Mouse (Mus musculus) embryonic facial prominence, embryonic 12.5 days (tissue): ENCODE data around the gene Foxn3. TPM values are rescaled to one million over a fixed set of nuclear protein-coding genes. Genes with fewer than 3 reads are reported as not detected.

Source experiments
- ATAC-seq: fragments of 200-750 bp; cut with Nextera tagmentation; 2 replicates; pipeline ENCODE4 v1.8.0; 2017; ENCODE audit not compliant: insufficient number of reproducible peaks, insufficient read depth, low FRiP score, low TSS enrichment
- H3K27ac ChIP-seq: fragments of 300-500 bp; sonication (generic); 2 replicates; pipeline ENCODE4 v1.5.1; 2016; ENCODE audit warnings: mild to moderate bottlenecking
- H3K27me3 ChIP-seq: fragments of 300-500 bp; sonication (generic); 2 replicates; pipeline ENCODE4 v1.6.1; 2016; ENCODE audit warnings: mild to moderate bottlenecking, moderate library complexity
- H3K36me3 ChIP-seq: fragments of 300-500 bp; sonication (generic); 2 replicates; pipeline ENCODE4 v1.6.1; 2016; ENCODE audit warnings: mild to moderate bottlenecking
- H3K4me1 ChIP-seq: fragments of 300-500 bp; sonication (generic); 2 replicates; pipeline ENCODE4 v1.6.1; 2016
- H3K4me2 ChIP-seq: fragments of 300-500 bp; sonication (generic); replicated peaks from 2 replicates; pipeline ENCODE4 v1.6.1; 2016; ENCODE audit warnings: mild to moderate bottlenecking, moderate library complexity
- H3K4me3 ChIP-seq: fragments of 300-500 bp; sonication (generic); 2 replicates; pipeline ENCODE4 v1.5.1; 2016; ENCODE audit warnings: mild to moderate bottlenecking
- H3K9ac ChIP-seq: fragments of 300-500 bp; sonication (generic); 2 replicates; pipeline ENCODE4 v1.6.1; 2016; ENCODE audit warnings: mild to moderate bottlenecking, moderate library complexity
- H3K9me3 ChIP-seq: fragments of 300-500 bp; sonication (generic); 2 replicates; pipeline ENCODE4 v1.6.1; 2016; ENCODE audit warnings: mild to moderate bottlenecking, moderate library complexity
- WGBS: fragments of 180-500 bp; shearing (Covaris S2); methylation state at CpG from one replicate; pipeline ENCODE4 v1.1.7; 2016; 5-methylcytosine and 5-hydroxymethylcytosine counted together
- polyA plus RNA-seq: library from polyadenylated mRNA; unstranded; fragments of >200 nt; fragmentation: Nextera tagmentation; extraction: Ambion mirVana; gene quantifications from 2 replicates; pipeline ENCODE4 v1.2.1, GENCODE M21; 2016

The Foxn3 gene
- polyA plus RNA-seq, 1 experiment from 2014 or later: 101 TPM

DNA sequence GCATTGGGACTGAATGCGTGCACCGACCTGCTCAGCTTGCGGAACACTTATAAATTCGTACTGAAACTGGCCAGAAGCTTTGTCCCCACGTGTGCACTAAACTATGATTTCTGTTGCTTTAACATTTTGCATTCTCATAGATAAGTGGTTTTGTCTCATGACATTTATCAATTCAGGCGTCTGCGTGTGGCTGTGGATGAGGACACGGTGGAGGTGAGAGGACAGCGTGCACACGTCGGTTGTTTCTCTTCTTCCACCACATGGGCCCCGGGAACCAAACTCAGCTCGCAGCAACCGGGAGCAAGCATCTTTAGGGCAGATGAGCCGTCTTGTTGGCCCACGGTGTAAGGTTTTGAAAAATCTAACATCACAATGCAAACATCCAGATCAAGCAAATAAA is 155.3 kb downstream of the Foxn3 start:
- no peak for ATAC-seq
- no peak overlapping the region for H3K4me2 ChIP-seq

GRCm38 (mm10) chr12:99407318-99407716 is 156.1 kb downstream of the Foxn3 start:
- no peaks in the 10 kb centered on the region; the same call in 1 of the 2 replicates for H3K36me3 ChIP-seq
- H3K4me1 ChIP-seq: peaks cover 25% of the 10 kb centered on the region; the same call in 1 of the 2 replicates
- H3K4me3 ChIP-seq: no peak overlapping the region
- no peak for ATAC-seq
- H3K9me3 ChIP-seq: no peaks in the 10 kb centered on the region
- H3K4me2 ChIP-seq: no peak overlapping the region
- H3K27ac ChIP-seq: 0 out of 2 replicates have a peak overlapping the region, but pooled peaks have one; percentile 50
- H3K27me3 ChIP-seq: no peaks in the 10 kb centered on the region
- 77% methylated on average over 6 of the region's 6 CpGs for WGBS
- no peak overlapping the region for H3K9ac ChIP-seq

More for the DNA sequence above, 155.3 kb downstream of the Foxn3 start:
- Histone ChIP-seq H3K4me1 (peaks cover 25% of the 10 kb centered on the region; the same call in 1 of the 2 replicates), H3K4me3 (no peak overlapping the region), H3K27ac (no peak overlapping the region), H3K36me3 (no peaks in the 10 kb centered on the region; the same call in 1 of the 2 replicates), H3K9ac (no peak overlapping the region), H3K9me3 (no peaks in the 10 kb centered on the region), H3K27me3 (no peaks in the 10 kb centered on the region)
- 91% methylated on average over 16 of the region's 16 CpGs for WGBS

- Histone ChIP-seq H3K27ac (0 out of 2 replicates have a peak overlapping the region, but pooled peaks have one; percentile 50), H3K4me1 (peaks cover 23% of the 10 kb centered on the region; the same call in 1 of the 2 replicates), H3K36me3 (no peaks in the 10 kb centered on the region; the same call in 1 of the 2 replicates), H3K4me2 (no peak overlapping the region), H3K9ac (no peak overlapping the region), H3K9me3 (no peaks in the 10 kb centered on the region), H3K4me3 (no peak overlapping the region), H3K27me3 (no peaks in the 10 kb centered on the region)
- 54% methylated on average over 15 of the region's 15 CpGs for WGBS
- ATAC-seq: no peak
These were observed 156.6 kb downstream of the Foxn3 start for GRCm38 (mm10) chr12:99406697-99407317.

- H3K27me3 ChIP-seq: no peaks in the 10 kb centered on the region
- H3K9me3 ChIP-seq: no peaks in the 10 kb centered on the region
- ATAC-seq: no peak
- no peak overlapping the region for H3K9ac ChIP-seq
- H3K4me2 ChIP-seq: no peak overlapping the region
- H3K36me3 ChIP-seq: no peaks in the 10 kb centered on the region; the same call in 1 of the 2 replicates
- H3K27ac ChIP-seq: no peak overlapping the region
- H3K4me3 ChIP-seq: no peak overlapping the region
- WGBS: 43% methylated on average over 9 of the region's 9 CpGs
- peaks cover 18% of the 10 kb centered on the region; the same call in 1 of the 2 replicates for H3K4me1 ChIP-seq
These were observed 157.1 kb downstream of the Foxn3 start for GRCm38 (mm10) chr12:99406254-99406653.

- Histone ChIP-seq H3K4me2 (no peak overlapping the region), H3K4me3 (no peak overlapping the region), H3K36me3 (no peaks in the 10 kb centered on the region; the same call in 1 of the 2 replicates), H3K4me1 (peaks cover 18% of the 10 kb centered on the region; the same call in 1 of the 2 replicates), H3K9ac (no peak overlapping the region), H3K27me3 (no peaks in the 10 kb centered on the region), H3K27ac (no peak overlapping the region), H3K9me3 (no peaks in the 10 kb centered on the region)
- no peak for ATAC-seq
- WGBS: 40% methylated on average over 4 of the region's 4 CpGs
These were observed 158.0 kb downstream of the Foxn3 start for GRCm38 (mm10) chr12:99405401-99405800.

DNA sequence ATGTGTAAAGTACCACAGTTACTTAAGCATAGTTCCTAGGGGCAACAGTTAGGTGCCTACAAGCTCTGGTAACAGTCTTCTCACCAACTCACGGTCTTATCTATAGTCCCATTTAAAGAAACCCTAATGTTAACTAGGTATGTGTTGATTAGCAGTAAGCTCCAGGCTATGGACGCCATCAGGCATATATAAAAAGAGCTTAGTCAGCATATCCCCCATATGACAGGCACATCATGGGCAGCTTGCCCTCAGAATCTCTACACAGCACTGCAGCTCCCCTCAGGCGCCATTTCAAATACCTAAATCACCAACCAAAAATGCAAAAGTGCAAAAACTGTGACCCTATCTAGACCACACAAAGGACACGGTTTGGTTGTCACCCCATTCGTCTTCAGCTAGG is 160.4 kb downstream of the Foxn3 start:
- Histone ChIP-seq H3K36me3 (no peaks in the 10 kb centered on the region; the same call in 1 of the 2 replicates), H3K4me2 (no peak overlapping the region), H3K27me3 (no peaks in the 10 kb centered on the region), H3K4me1 (peaks cover 14% of the 10 kb centered on the region; the same call in 1 of the 2 replicates), H3K27ac (no peak overlapping the region), H3K4me3 (no peak overlapping the region), H3K9me3 (no peaks in the 10 kb centered on the region), H3K9ac (no peak overlapping the region)
- ATAC-seq: no peak
- WGBS: 93% methylated on average over 5 of the region's 5 CpGs

DNA sequence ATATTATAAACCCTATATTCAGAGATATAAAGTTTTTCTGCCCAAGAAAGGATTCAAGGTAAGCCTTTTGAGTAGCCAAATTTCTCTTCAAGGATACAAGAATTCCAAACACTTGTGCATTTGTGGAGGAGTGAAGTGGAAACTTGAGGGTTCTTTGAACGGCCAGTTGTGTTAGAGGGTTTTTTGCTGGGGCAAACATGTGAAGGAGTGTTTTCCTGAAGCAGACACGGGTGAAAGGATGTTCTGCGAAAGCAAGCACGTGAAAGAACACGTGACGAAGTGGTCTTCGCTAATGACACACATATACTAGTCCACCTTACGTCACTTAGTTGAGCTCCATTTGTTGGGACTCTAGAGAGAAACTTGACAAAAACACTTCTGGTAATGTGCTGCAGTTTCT is 162.5 kb downstream of the Foxn3 start:
- H3K36me3 ChIP-seq: no peaks in the 10 kb centered on the region; the same call in 1 of the 2 replicates
- WGBS: 94% methylated on average over 8 of the region's 8 CpGs
- H3K9me3 ChIP-seq: no peaks in the 10 kb centered on the region
- H3K9ac ChIP-seq: no peak overlapping the region
- ATAC-seq: no peak
- peaks cover 5% of the 10 kb centered on the region; the same call in 1 of the 2 replicates for H3K4me1 ChIP-seq
- no peak overlapping the region for H3K27ac ChIP-seq
- no peak overlapping the region for H3K4me2 ChIP-seq
- no peak overlapping the region for H3K4me3 ChIP-seq
- H3K27me3 ChIP-seq: no peaks in the 10 kb centered on the region

DNA sequence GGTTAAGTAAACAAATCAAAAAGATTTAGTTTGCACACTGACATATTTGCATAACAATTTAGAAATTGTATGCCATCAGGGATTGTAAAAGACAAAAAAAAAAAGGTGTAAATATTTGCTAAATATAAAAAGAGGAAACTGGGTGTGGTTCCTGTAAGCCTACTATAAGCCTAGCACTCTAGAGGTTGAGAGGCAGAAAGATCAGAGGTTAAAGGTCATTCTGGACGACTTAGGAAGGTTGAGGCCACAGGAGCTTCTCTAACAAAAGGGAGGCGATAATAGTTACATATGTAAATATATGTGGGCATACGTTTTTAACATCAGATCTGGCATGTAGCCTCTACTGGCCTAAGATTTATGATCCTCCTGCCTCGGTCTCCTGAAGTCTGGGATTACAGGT is 163.8 kb downstream of the Foxn3 start:
- ATAC-seq: no peak
- Histone ChIP-seq H3K4me1 (peaks cover 3% of the 10 kb centered on the region; the same call in 1 of the 2 replicates), H3K27me3 (no peaks in the 10 kb centered on the region), H3K9ac (no peak overlapping the region), H3K4me2 (no peak overlapping the region), H3K4me3 (no peak overlapping the region), H3K9me3 (no peaks in the 10 kb centered on the region), H3K36me3 (no peaks in the 10 kb centered on the region; the same call in 1 of the 2 replicates), H3K27ac (no peak overlapping the region)
- 75% methylated on average over 4 of the region's 4 CpGs for WGBS

- no peak overlapping the region for H3K9ac ChIP-seq
- 91% methylated on average over 1 of the region's 1 CpGs for WGBS
- no peak overlapping the region for H3K4me3 ChIP-seq
- H3K4me2 ChIP-seq: no peak overlapping the region
- H3K4me1 ChIP-seq: peaks cover 11% of the 10 kb centered on the region
- H3K36me3 ChIP-seq: no peaks in the 10 kb centered on the region
- no peaks in the 10 kb centered on the region for H3K27me3 ChIP-seq
- H3K27ac ChIP-seq: no peak overlapping the region
- no peaks in the 10 kb centered on the region for H3K9me3 ChIP-seq
- no peak for ATAC-seq
These were observed 166.9 kb downstream of the Foxn3 start for GRCm38 (mm10) chr12:99396461-99396860.

DNA sequence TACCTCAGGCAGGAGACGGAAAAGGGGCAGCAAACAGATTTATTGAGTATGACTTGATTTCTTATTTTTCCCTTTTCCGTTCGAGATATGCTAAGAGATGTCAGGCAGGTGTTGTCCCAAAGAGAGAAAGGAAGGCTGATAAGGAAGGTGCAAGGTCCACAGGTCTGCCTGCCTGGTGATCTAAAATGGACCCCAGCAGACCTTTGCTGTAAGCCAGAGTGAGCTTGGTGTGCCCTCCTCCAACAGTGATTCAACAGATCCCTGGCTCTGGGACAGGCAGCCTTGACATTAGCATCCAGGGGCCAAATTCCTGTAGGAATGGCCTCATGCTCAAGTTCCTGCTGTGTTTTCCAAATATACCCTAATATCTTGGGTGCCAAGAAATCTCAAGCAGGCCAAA is 168.3 kb downstream of the Foxn3 start:
- Histone ChIP-seq H3K27me3 (no peaks in the 10 kb centered on the region), H3K9ac (no peak overlapping the region), H3K4me1 (peaks cover 19% of the 10 kb centered on the region), H3K9me3 (no peaks in the 10 kb centered on the region), H3K4me2 (no peak overlapping the region), H3K27ac (no peak overlapping the region), H3K36me3 (no peaks in the 10 kb centered on the region), H3K4me3 (no peak overlapping the region)
- 68% methylated on average over 3 of the region's 3 CpGs for WGBS
- ATAC-seq: no peak

GRCm38 (mm10) chr12:99394676-99395075 is 168.7 kb downstream of the Foxn3 start:
- Histone ChIP-seq H3K4me3 (no peak overlapping the region), H3K4me1 (peaks cover 22% of the 10 kb centered on the region), H3K27me3 (no peaks in the 10 kb centered on the region), H3K4me2 (no peak overlapping the region), H3K27ac (no peak overlapping the region), H3K36me3 (no peaks in the 10 kb centered on the region), H3K9me3 (no peaks in the 10 kb centered on the region), H3K9ac (no peak overlapping the region)
- ATAC-seq: no peak
- WGBS: 53% methylated on average over 5 of the region's 5 CpGs
